Mouse (Mus musculus): ENCODE data around the gene Nxnl1. TPM values are rescaled to one million over a fixed set of nuclear protein-coding genes. Genes with fewer than 3 reads are reported as not detected.

Nxnl1 gene
- polyA plus RNA-seq, 1 experiment from 2014 or later, result not detected

GRCm38 (mm10) chr8:71567587-71567986, 1.2 kb upstream of the Nxnl1 start:
- ATAC-seq (ENCODE audit: low FRiP score, low TSS enrichment), result no peak
- DNase-seq, result no peak
- H3K4me3 ChIP-seq (replicated peaks; ENCODE audit: low read depth, low read length), result no peak overlapping the region
- no peaks in the 10 kb centered on the region for H3K9me3 ChIP-seq (ENCODE audit: control insufficient read depth, low read length)
- no peak overlapping the region for H3K27ac ChIP-seq (replicated peaks; ENCODE audit: low read depth, low read length)
- H3K4me1 ChIP-seq (ENCODE audit: control insufficient read depth, insufficient read depth, low read length), result peaks cover 18% of the 10 kb centered on the region
- H3K36me3 ChIP-seq (ENCODE audit: control insufficient read depth, insufficient read depth, low read length), result no peaks in the 10 kb centered on the region
- no peak overlapping the region for H3K4me2 ChIP-seq (ENCODE audit: low read length)
- H3K9ac ChIP-seq (replicated peaks; ENCODE audit: low read length), result no peak overlapping the region
- WGBS, result 83% methylated on average over 7 of the region's 7 CpGs
- peaks cover 11% of the 10 kb centered on the region; the same call in 1 of the 2 replicates for H3K27me3 ChIP-seq (ENCODE audit: control insufficient read depth, insufficient read depth, low read length)

- H3K36me3 ChIP-seq (ENCODE audit: control insufficient read depth, insufficient read depth, low read length), result no peaks in the 10 kb centered on the region
- WGBS, result 90% methylated on average over 4 of the region's 4 CpGs
- no peak for DNase-seq
- H3K4me2 ChIP-seq (ENCODE audit: low read length), result no peak overlapping the region
- no peak overlapping the region for H3K9ac ChIP-seq (replicated peaks; ENCODE audit: low read length)
- 0 out of 2 replicates have a peak, but pooled peaks cover 7% of the 10 kb centered on the region for H3K4me1 ChIP-seq (ENCODE audit: control insufficient read depth, insufficient read depth, low read length)
- no peaks in the 10 kb centered on the region for H3K9me3 ChIP-seq (ENCODE audit: control insufficient read depth, low read length)
- ATAC-seq (ENCODE audit: low FRiP score, low TSS enrichment), result no peak
- H3K27ac ChIP-seq (replicated peaks; ENCODE audit: low read depth, low read length), result no peak overlapping the region
- no peak overlapping the region for H3K4me3 ChIP-seq (replicated peaks; ENCODE audit: low read depth, low read length)
- H3K27me3 ChIP-seq (ENCODE audit: control insufficient read depth, insufficient read depth, low read length), result peaks cover 44% of the 10 kb centered on the region
Measured at GRCm38 (mm10) chr8:71563992-71564391, 2.4 kb downstream of the Nxnl1 start.

- no peaks in the 10 kb centered on the region for H3K36me3 ChIP-seq (ENCODE audit: control insufficient read depth, insufficient read depth, low read length)
- H3K9me3 ChIP-seq (ENCODE audit: control insufficient read depth, low read length), result no peaks in the 10 kb centered on the region
- H3K4me3 ChIP-seq (replicated peaks; ENCODE audit: low read depth, low read length), result peak overlapping the region; percentile 22
- H3K27ac ChIP-seq (replicated peaks; ENCODE audit: low read depth, low read length), result no peak overlapping the region
- peak; percentile 78 for DNase-seq
- 0 out of 2 replicates have a peak, but pooled peaks cover 7% of the 10 kb centered on the region for H3K4me1 ChIP-seq (ENCODE audit: control insufficient read depth, insufficient read depth, low read length)
- H3K27me3 ChIP-seq (ENCODE audit: control insufficient read depth, insufficient read depth, low read length), result peaks cover 57% of the 10 kb centered on the region
- WGBS, result under 1% methylated on average over 33 of the region's 33 CpGs
- peak; percentile 49; the same call in 1 of the 2 replicates for ATAC-seq (ENCODE audit: low FRiP score, low TSS enrichment)
- H3K4me2 ChIP-seq (ENCODE audit: low read length), result peak overlapping the region; percentile 43
- peak overlapping the region; percentile 39; the same call in 1 of the 2 replicates for H3K9ac ChIP-seq (replicated peaks; ENCODE audit: low read length)
Measured at GRCm38 (mm10) chr8:71562751-71563150, 3.6 kb downstream of the Nxnl1 start.

- peaks cover 70% of the 10 kb centered on the region for H3K27me3 ChIP-seq (ENCODE audit: control insufficient read depth, insufficient read depth, low read length)
- H3K27ac ChIP-seq (replicated peaks; ENCODE audit: low read depth, low read length), result no peak overlapping the region
- no peak overlapping the region for H3K4me3 ChIP-seq (replicated peaks; ENCODE audit: low read depth, low read length)
- ATAC-seq (ENCODE audit: low FRiP score, low TSS enrichment), result no peak
- H3K4me1 ChIP-seq (ENCODE audit: control insufficient read depth, insufficient read depth, low read length), result 0 out of 2 replicates have a peak, but pooled peaks cover 7% of the 10 kb centered on the region
- H3K4me2 ChIP-seq (ENCODE audit: low read length), result no peak overlapping the region
- DNase-seq, result peak; percentile 84
- H3K9ac ChIP-seq (replicated peaks; ENCODE audit: low read length), result no peak overlapping the region
- H3K36me3 ChIP-seq (ENCODE audit: control insufficient read depth, insufficient read depth, low read length), result no peaks in the 10 kb centered on the region
- 4% methylated on average over 15 of the region's 15 CpGs for WGBS
- H3K9me3 ChIP-seq (ENCODE audit: control insufficient read depth, low read length), result no peaks in the 10 kb centered on the region
Measured at GRCm38 (mm10) chr8:71561401-71561800, 5.0 kb downstream of the Nxnl1 start.

- no peak overlapping the region for H3K4me2 ChIP-seq (ENCODE audit: low read length)
- H3K9me3 ChIP-seq (ENCODE audit: control insufficient read depth, low read length), result no peaks in the 10 kb centered on the region
- H3K4me3 ChIP-seq (replicated peaks; ENCODE audit: low read depth, low read length), result no peak overlapping the region
- no peak overlapping the region for H3K9ac ChIP-seq (replicated peaks; ENCODE audit: low read length)
- 83% methylated on average over 5 of the region's 5 CpGs for WGBS
- DNase-seq (no peak), ATAC-seq (ENCODE audit: low FRiP score, low TSS enrichment) (no peak)
- H3K36me3 ChIP-seq (ENCODE audit: control insufficient read depth, insufficient read depth, low read length), result no peaks in the 10 kb centered on the region
- no peak overlapping the region for H3K27ac ChIP-seq (replicated peaks; ENCODE audit: low read depth, low read length)
- H3K4me1 ChIP-seq (ENCODE audit: control insufficient read depth, insufficient read depth, low read length), result 0 out of 2 replicates have a peak, but pooled peaks cover 7% of the 10 kb centered on the region
- peaks cover 75% of the 10 kb centered on the region for H3K27me3 ChIP-seq (ENCODE audit: control insufficient read depth, insufficient read depth, low read length)
Measured at GRCm38 (mm10) chr8:71560765-71561164, 5.6 kb downstream of the Nxnl1 start.

GRCm38 (mm10) chr8:71560071-71560470, 6.3 kb downstream of the Nxnl1 start:
- WGBS, result 83% methylated on average over 3 of the region's 3 CpGs
- no peak overlapping the region for H3K27ac ChIP-seq (replicated peaks; ENCODE audit: low read depth, low read length)
- H3K9me3 ChIP-seq (ENCODE audit: control insufficient read depth, low read length), result no peaks in the 10 kb centered on the region
- ATAC-seq (ENCODE audit: low FRiP score, low TSS enrichment), result no peak
- no peak overlapping the region for H3K4me3 ChIP-seq (replicated peaks; ENCODE audit: low read depth, low read length)
- peaks cover 75% of the 10 kb centered on the region for H3K27me3 ChIP-seq (ENCODE audit: control insufficient read depth, insufficient read depth, low read length)
- no peak overlapping the region for H3K9ac ChIP-seq (replicated peaks; ENCODE audit: low read length)
- H3K4me1 ChIP-seq (ENCODE audit: control insufficient read depth, insufficient read depth, low read length), result 0 out of 2 replicates have a peak, but pooled peaks cover 7% of the 10 kb centered on the region
- no peak for DNase-seq
- no peak overlapping the region for H3K4me2 ChIP-seq (ENCODE audit: low read length)
- no peaks in the 10 kb centered on the region for H3K36me3 ChIP-seq (ENCODE audit: control insufficient read depth, insufficient read depth, low read length)

- Histone ChIP-seq H3K9me3 (ENCODE audit: control insufficient read depth, low read length) (no peaks in the 10 kb centered on the region), H3K4me1 (ENCODE audit: control insufficient read depth, insufficient read depth, low read length) (0 out of 2 replicates have a peak, but pooled peaks cover 7% of the 10 kb centered on the region), H3K9ac (replicated peaks; ENCODE audit: low read length) (no peak overlapping the region), H3K4me3 (replicated peaks; ENCODE audit: low read depth, low read length) (peak overlapping the region; percentile 19), H3K36me3 (ENCODE audit: control insufficient read depth, insufficient read depth, low read length) (no peaks in the 10 kb centered on the region), H3K4me2 (ENCODE audit: low read length) (peak overlapping the region; percentile 36), H3K27ac (replicated peaks; ENCODE audit: low read depth, low read length) (no peak overlapping the region), H3K27me3 (ENCODE audit: control insufficient read depth, insufficient read depth, low read length) (peaks cover 75% of the 10 kb centered on the region)
- DNase-seq (peak; percentile 46), ATAC-seq (ENCODE audit: low FRiP score, low TSS enrichment) (0 out of 2 replicates have a peak, but pooled peaks have one; percentile 27)
- WGBS, result 3% methylated on average over 24 of the region's 24 CpGs
Measured at GRCm38 (mm10) chr8:71558958-71559690, 7.3 kb downstream of the Nxnl1 start.

- 5% methylated on average over 70 of the region's 70 CpGs for WGBS
- Histone ChIP-seq H3K9ac (replicated peaks; ENCODE audit: low read length) (no peak within 1 kb of the TSS; the same call in 1 of the 2 replicates), H3K4me2 (ENCODE audit: low read length) (peak within 1 kb of the TSS; percentile 36)
Measured at GRCm38 (mm10) chr8:71558071-71558957, 8.1 kb downstream of the Nxnl1 start, which contains the start of gene Tmem221. Gene Tmem221, minus strand, starts transcription at chr8:71558871.

More at GRCm38 (mm10) chr8:71558071-71558957, 8.1 kb downstream of the Nxnl1 start, which contains the start of gene Tmem221:
- H3K9me3 ChIP-seq (ENCODE audit: control insufficient read depth, low read length), result no peaks in the 10 kb centered on the region
- no peak within 1 kb of the TSS for H3K27ac ChIP-seq (replicated peaks; ENCODE audit: low read depth, low read length)
- no peaks in the 10 kb centered on the region for H3K36me3 ChIP-seq (ENCODE audit: control insufficient read depth, insufficient read depth, low read length)
- H3K27me3 ChIP-seq (ENCODE audit: control insufficient read depth, insufficient read depth, low read length), result peaks cover 71% of the 10 kb centered on the region
- DNase-seq (no peak), ATAC-seq (ENCODE audit: low FRiP score, low TSS enrichment) (no peak)
- peak within 1 kb of the TSS; percentile 19 for H3K4me3 ChIP-seq (replicated peaks; ENCODE audit: low read depth, low read length)
- H3K4me1 ChIP-seq (ENCODE audit: control insufficient read depth, insufficient read depth, low read length), result 0 out of 2 replicates have a peak, but pooled peaks cover 7% of the 10 kb centered on the region
